Mouse (Mus musculus) neural tube, embryonic 13.5 days (tissue): ENCODE results near the gene Cirbp. TPM values are rescaled to one million over a fixed set of nuclear protein-coding genes. Genes with fewer than 3 reads are reported as not detected.
"Not testable (repeated sequence)": the region's sequence is repeated elsewhere in the genome, so short reads cannot be mapped to it uniquely, and the experiment has no call there.

ENCODE experiments used
- ATAC-seq: fragments of 200-750 bp; cut with Nextera tagmentation; 2 replicates; pipeline ENCODE4 v1.8.0; 2017; ENCODE audit warnings: low read depth, mild to moderate bottlenecking, moderate TSS enrichment, moderate library complexity
- H3K27ac ChIP-seq: fragments of 300-500 bp; sonication (generic); replicated peaks from 2 replicates; pipeline ENCODE4 v1.5.1; 2015; ENCODE audit warnings: moderate library complexity, mild to moderate bottlenecking, inconsistent platforms
- H3K27me3 ChIP-seq: fragments of 300-500 bp; sonication (generic); 2 replicates; pipeline ENCODE4 v1.6.1; 2015; ENCODE audit warnings: mild to moderate bottlenecking, inconsistent platforms
- H3K36me3 ChIP-seq: fragments of 300-500 bp; sonication (generic); 2 replicates; pipeline ENCODE4 v1.6.1; 2015; ENCODE audit warnings: mild to moderate bottlenecking, inconsistent platforms
- H3K4me1 ChIP-seq: fragments of 300-500 bp; sonication (generic); replicated peaks from 2 replicates; pipeline ENCODE4 v1.6.1; 2015; ENCODE audit warnings: inconsistent platforms
- H3K4me2 ChIP-seq: fragments of 300-500 bp; sonication (generic); 2 replicates; pipeline ENCODE4 v1.6.1; 2015; ENCODE audit warnings: inconsistent platforms, mild to moderate bottlenecking, moderate library complexity
- H3K4me3 ChIP-seq: fragments of 300-500 bp; sonication (generic); 2 replicates; pipeline ENCODE4 v1.5.1; 2015; ENCODE audit warnings: mild to moderate bottlenecking, inconsistent platforms
- H3K9ac ChIP-seq: fragments of 300-500 bp; sonication (generic); 2 replicates; pipeline ENCODE4 v1.6.1; 2015; ENCODE audit warnings: moderate library complexity, mild to moderate bottlenecking, inconsistent platforms
- H3K9me3 ChIP-seq: fragments of 300-500 bp; sonication (generic); 2 replicates; pipeline ENCODE4 v1.6.1; 2016; ENCODE audit warnings: inconsistent platforms
- WGBS: fragments of 180-500 bp; shearing (Covaris S2); methylation state at CpG from one replicate; pipeline ENCODE4 v1.1.7; 2015; 5-methylcytosine and 5-hydroxymethylcytosine counted together
- polyA plus RNA-seq: library from polyadenylated mRNA; unstranded; fragments of >200 nt; fragmentation: Nextera tagmentation; extraction: Ambion mirVana; gene quantifications from 2 replicates; pipeline ENCODE4 v1.2.1, GENCODE M21; 2015

The Cirbp gene
- polyA plus RNA-seq, 1 experiment from 2014 or later: 325 TPM

- peak overlapping the region; percentile 93; the same call in 1 of the 2 replicates for H3K27ac ChIP-seq
- no peaks in the 10 kb centered on the region for H3K27me3 ChIP-seq
- no peaks in the 10 kb centered on the region for H3K9me3 ChIP-seq
- no peak overlapping the region for H3K4me2 ChIP-seq
- no peak overlapping the region for H3K9ac ChIP-seq
- peaks cover 81% of the 10 kb centered on the region for H3K4me1 ChIP-seq
- no peak overlapping the region for H3K4me3 ChIP-seq
- no peak for ATAC-seq
- peaks cover 8% of the 10 kb centered on the region for H3K36me3 ChIP-seq
- WGBS: 80% methylated on average over 3 of the region's 3 CpGs
Measured at GRCm38 (mm10) chr10:80162243-80162608, 3.6 kb upstream of the Cirbp start.

- no peak for ATAC-seq
- Histone ChIP-seq H3K4me3 (no peak overlapping the region), H3K9me3 (no peaks in the 10 kb centered on the region), H3K27ac (no peak overlapping the region), H3K36me3 (peaks cover 3% of the 10 kb centered on the region; the same call in 1 of the 2 replicates), H3K4me2 (no peak overlapping the region), H3K9ac (no peak overlapping the region), H3K27me3 (no peaks in the 10 kb centered on the region), H3K4me1 (peaks cover 77% of the 10 kb centered on the region)
- 78% methylated on average over 6 of the region's 6 CpGs for WGBS
Measured at GRCm38 (mm10) chr10:80162716-80163299, 3.0 kb upstream of the Cirbp start.

- Histone ChIP-seq H3K4me2 (peak overlapping the region; percentile 89), H3K9me3 (no peaks in the 10 kb centered on the region), H3K27ac (peak overlapping the region; percentile 18; the same call in 1 of the 2 replicates), H3K9ac (peak overlapping the region; percentile 14; the same call in 1 of the 2 replicates), H3K4me3 (peak overlapping the region; percentile 44; the same call in 1 of the 2 replicates), H3K36me3 (peaks cover 1% of the 10 kb centered on the region; the same call in 1 of the 2 replicates), H3K4me1 (peaks cover 72% of the 10 kb centered on the region), H3K27me3 (no peaks in the 10 kb centered on the region)
- WGBS: 79% methylated on average over 8 of the region's 8 CpGs
- ATAC-seq: no peak
Measured at GRCm38 (mm10) chr10:80163721-80164120, 2.1 kb upstream of the Cirbp start.

GRCm38 (mm10) chr10:80164161-80164997 lies 1.4 kb upstream of the Cirbp start:
- H3K36me3 ChIP-seq: no peaks in the 10 kb centered on the region
- peaks cover 72% of the 10 kb centered on the region for H3K4me1 ChIP-seq
- WGBS: 9% methylated on average over 44 of the region's 44 CpGs
- no peaks in the 10 kb centered on the region for H3K27me3 ChIP-seq
- no peak; the same call in 1 of the 2 replicates for ATAC-seq
- H3K4me2 ChIP-seq: peak overlapping the region; percentile 89
- peak overlapping the region; percentile 84 for H3K9ac ChIP-seq
- H3K4me3 ChIP-seq: peak overlapping the region; percentile 44
- H3K9me3 ChIP-seq: no peaks in the 10 kb centered on the region
- H3K27ac ChIP-seq: peak overlapping the region; percentile 92

- Histone ChIP-seq H3K27ac (peak overlapping the region; percentile 92), H3K4me1 (peaks cover 76% of the 10 kb centered on the region), H3K9me3 (no peaks in the 10 kb centered on the region), H3K4me3 (peak overlapping the region; percentile 44), H3K36me3 (peaks cover 4% of the 10 kb centered on the region), H3K9ac (peak overlapping the region; percentile 84), H3K4me2 (peak overlapping the region; percentile 89), H3K27me3 (no peaks in the 10 kb centered on the region)
- ATAC-seq: peak; percentile 23
- 0% methylated on average over 17 of the region's 17 CpGs for WGBS
Measured at GRCm38 (mm10) chr10:80164998-80165344, 814 bp upstream of the Cirbp start.

GRCm38 (mm10) chr10:80166136-80166535 lies 351 bp downstream of the Cirbp start:
- ATAC-seq, H3K9me3 ChIP-seq, H3K27me3 ChIP-seq: not testable (repeated sequence)
- Histone ChIP-seq H3K27ac (peak overlapping the region; percentile 92), H3K4me2 (peak overlapping the region; percentile 89), H3K4me1 (peaks cover 77% of the 10 kb centered on the region), H3K4me3 (peak overlapping the region; percentile 44), H3K36me3 (peaks cover 15% of the 10 kb centered on the region), H3K9ac (peak overlapping the region; percentile 84; the same call in 1 of the 2 replicates)
- WGBS: 90% methylated on average over 4 of the region's 4 CpGs

GRCm38 (mm10) chr10:80167460-80168037 lies 1.8 kb downstream of the Cirbp start:
- peak overlapping the region; percentile 89 for H3K4me2 ChIP-seq
- WGBS: under 1% methylated on average over 53 of the region's 55 CpGs
- H3K9me3 ChIP-seq: no peaks in the 10 kb centered on the region
- H3K27ac ChIP-seq: peak overlapping the region; percentile 99
- ATAC-seq: peak; percentile 90
- H3K36me3 ChIP-seq: peaks cover 27% of the 10 kb centered on the region
- H3K4me3 ChIP-seq: peak overlapping the region; percentile 90
- no peaks in the 10 kb centered on the region for H3K27me3 ChIP-seq
- peaks cover 78% of the 10 kb centered on the region for H3K4me1 ChIP-seq
- H3K9ac ChIP-seq: peak overlapping the region; percentile 100

- ATAC-seq: peak; percentile 32
- peaks cover 27% of the 10 kb centered on the region for H3K36me3 ChIP-seq
- peak overlapping the region; percentile 70 for H3K4me2 ChIP-seq
- H3K27me3 ChIP-seq: no peaks in the 10 kb centered on the region
- peaks cover 82% of the 10 kb centered on the region for H3K4me1 ChIP-seq
- H3K27ac ChIP-seq: peak overlapping the region; percentile 99
- under 1% methylated on average over 48 of the region's 48 CpGs for WGBS
- peak overlapping the region; percentile 100 for H3K9ac ChIP-seq
- H3K4me3 ChIP-seq: peak overlapping the region; percentile 90
- H3K9me3 ChIP-seq: no peaks in the 10 kb centered on the region
Measured at GRCm38 (mm10) chr10:80168038-80168661, 2.4 kb downstream of the Cirbp start.

GRCm38 (mm10) chr10:80169070-80169469 lies 3.3 kb downstream of the Cirbp start:
- Histone ChIP-seq H3K27me3 (no peaks in the 10 kb centered on the region), H3K27ac (peak overlapping the region; percentile 99; the same call in 1 of the 2 replicates), H3K4me1 (peaks cover 82% of the 10 kb centered on the region), H3K36me3 (peaks cover 27% of the 10 kb centered on the region), H3K4me2 (peak overlapping the region; percentile 70), H3K9ac (peak overlapping the region; percentile 100), H3K9me3 (no peaks in the 10 kb centered on the region), H3K4me3 (peak overlapping the region; percentile 90)
- no peak for ATAC-seq
- 64% methylated on average over 1 of the region's 1 CpGs for WGBS

GRCm38 (mm10) chr10:80169651-80170050 lies 3.9 kb downstream of the Cirbp start:
- 97% methylated on average over 7 of the region's 7 CpGs for WGBS
- ATAC-seq: no peak
- Histone ChIP-seq H3K27ac (0 out of 2 replicates have a peak overlapping the region, but pooled peaks have one; percentile 4), H3K9me3 (no peaks in the 10 kb centered on the region), H3K4me3 (peak overlapping the region; percentile 90; the same call in 1 of the 2 replicates), H3K4me2 (peak overlapping the region; percentile 70), H3K36me3 (peaks cover 27% of the 10 kb centered on the region), H3K4me1 (peaks cover 76% of the 10 kb centered on the region), H3K27me3 (no peaks in the 10 kb centered on the region), H3K9ac (peak overlapping the region; percentile 100)

- Histone ChIP-seq H3K36me3 (peaks cover 30% of the 10 kb centered on the region), H3K27ac (0 out of 2 replicates have a peak overlapping the region, but pooled peaks have one; percentile 4), H3K4me1 (peaks cover 72% of the 10 kb centered on the region), H3K27me3 (no peaks in the 10 kb centered on the region), H3K9me3 (no peaks in the 10 kb centered on the region), H3K4me3 (no peak overlapping the region), H3K4me2 (no peak overlapping the region), H3K9ac (peak overlapping the region; percentile 100)
- WGBS: 95% methylated on average over 16 of the region's 16 CpGs
- ATAC-seq: no peak
Measured at GRCm38 (mm10) chr10:80170052-80170451, 4.3 kb downstream of the Cirbp start.
